Mouse (Mus musculus): ENCODE data around the gene Hnf1a.

The Hnf1a gene

DNA sequence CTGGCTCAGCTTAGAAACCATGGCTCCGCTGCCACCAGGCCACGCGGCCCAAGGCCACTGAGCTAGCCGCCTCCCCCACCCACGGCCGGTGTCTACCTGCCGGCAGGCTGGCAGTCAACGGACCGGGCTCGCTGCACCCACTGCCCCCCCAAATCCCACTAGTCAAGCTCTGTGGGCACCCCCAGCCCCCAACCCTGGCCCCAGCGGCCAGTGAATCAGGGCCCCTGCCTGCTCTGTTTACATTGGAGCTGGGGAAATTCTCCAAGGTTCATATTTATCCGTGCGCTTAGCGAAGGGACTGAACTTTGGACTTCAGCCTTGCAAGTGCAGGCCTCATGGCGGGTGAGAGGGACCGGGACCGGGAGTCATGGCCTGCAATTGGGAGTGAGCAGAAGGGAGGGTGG is at the start of gene Hnf1a:
TSS of gene Hnf1a (minus strand) at position 271 of the 404 bp plus-strand sequence.
- DNase-seq (ENCODE audit: low spot score in 2 of 2), result no peak

DNA sequence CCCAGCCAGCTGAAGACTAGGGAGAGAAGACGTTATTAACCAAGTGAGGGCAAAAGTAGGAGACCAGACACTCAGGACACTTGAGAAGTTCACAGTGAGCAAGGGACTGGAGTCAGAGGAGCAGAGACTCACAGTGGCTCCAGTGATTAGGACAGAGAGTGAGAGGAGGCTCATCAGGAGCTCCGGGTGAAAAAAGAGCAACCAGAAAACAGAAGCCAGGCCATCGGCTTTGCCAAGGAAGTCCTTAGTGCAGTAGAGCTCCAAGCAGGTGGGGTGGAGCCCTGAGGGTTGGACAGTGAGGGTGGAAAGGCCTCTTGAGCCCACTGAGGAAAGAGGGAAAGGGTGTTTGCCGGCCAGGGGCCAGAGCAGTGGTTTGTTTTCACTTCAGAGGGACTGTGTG is 47.9 kb upstream of the Hnf1a start:
- DNase-seq (ENCODE audit: low spot score in 2 of 2), result no peak

DNA sequence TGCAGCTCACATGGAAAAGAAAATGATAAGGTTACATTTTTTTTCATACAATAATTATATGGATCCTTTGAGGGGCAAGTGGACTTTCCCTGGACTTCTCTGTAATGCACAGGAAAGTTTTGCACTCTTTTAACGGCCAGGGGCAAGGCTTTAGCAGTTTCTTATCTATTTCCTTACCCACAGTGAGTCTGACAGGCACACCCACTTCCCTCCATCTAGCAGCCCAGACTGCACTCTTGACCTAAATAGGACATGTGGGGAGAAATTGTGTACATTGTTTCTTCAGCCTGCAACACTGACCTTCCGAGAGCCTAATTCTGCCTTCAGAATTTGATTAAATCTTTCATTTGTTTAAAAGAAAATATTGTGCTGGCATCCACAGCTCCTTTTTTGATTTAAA is 47.4 kb upstream of the Hnf1a start:
- DNase-seq (ENCODE audit: low spot score in 2 of 2), result no peak

DNA sequence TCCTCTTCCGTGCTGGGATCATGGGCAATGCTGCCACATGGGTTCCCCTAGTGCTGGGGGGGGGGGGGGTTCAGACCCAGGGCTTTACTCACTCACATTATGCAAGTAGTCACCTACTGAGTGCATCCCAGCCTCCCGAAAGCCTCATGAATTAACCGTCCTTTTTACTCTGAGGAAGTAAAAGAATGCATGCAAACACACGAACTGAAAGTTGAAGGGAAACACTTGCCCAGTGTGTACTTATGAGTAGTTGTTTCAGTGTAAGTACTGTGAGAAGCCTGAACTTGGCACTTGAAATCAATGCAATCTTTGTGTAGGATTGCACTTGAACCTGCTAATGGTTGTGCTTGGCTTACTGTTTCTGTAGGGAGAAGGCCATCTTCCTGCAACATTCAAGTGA is 44.2 kb upstream of the Hnf1a start:
- DNase-seq (ENCODE audit: low spot score in 2 of 2), result no peak

DNA sequence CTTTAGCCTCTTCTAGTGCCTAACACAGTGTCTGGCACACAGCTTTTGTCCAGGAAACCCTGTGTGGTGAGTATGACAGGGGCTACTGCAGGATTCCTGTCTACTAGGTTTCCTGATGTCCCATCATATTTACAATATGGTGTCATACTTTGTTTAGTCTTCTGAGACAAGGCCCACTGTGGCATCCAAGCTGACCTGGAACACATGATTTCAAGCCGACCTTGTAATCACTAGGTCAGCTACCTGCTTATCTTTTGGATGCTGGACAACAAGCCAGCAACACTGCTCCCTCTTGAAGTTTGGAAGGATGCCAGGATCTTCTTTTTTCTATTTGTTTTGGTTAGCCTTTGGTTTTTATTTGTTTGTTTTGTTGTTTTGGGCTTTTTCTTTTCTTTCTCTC is 43.7 kb upstream of the Hnf1a start:
- no peak for DNase-seq (ENCODE audit: low spot score in 2 of 2)

DNA sequence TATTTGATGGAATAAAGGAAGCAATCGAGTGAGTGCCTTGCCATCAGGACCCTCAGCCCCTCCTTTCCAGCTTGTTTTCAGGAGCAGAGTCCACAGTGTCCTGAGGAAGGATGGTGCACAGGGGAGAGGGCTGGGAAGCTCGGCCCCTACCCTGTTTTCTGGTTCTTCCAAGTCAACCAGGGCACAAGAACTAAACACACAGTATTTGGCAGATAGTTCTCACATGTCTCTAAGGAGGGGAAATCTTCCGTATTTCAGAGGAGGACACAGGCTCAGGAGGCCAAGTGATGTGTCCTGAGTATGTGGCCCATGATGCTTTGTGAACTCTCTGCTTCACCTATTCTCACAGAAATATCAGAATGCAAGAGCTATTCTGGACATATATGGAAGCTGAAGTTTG is 42.5 kb upstream of the Hnf1a start:
- no peak for DNase-seq (ENCODE audit: low spot score in 2 of 2)

DNA sequence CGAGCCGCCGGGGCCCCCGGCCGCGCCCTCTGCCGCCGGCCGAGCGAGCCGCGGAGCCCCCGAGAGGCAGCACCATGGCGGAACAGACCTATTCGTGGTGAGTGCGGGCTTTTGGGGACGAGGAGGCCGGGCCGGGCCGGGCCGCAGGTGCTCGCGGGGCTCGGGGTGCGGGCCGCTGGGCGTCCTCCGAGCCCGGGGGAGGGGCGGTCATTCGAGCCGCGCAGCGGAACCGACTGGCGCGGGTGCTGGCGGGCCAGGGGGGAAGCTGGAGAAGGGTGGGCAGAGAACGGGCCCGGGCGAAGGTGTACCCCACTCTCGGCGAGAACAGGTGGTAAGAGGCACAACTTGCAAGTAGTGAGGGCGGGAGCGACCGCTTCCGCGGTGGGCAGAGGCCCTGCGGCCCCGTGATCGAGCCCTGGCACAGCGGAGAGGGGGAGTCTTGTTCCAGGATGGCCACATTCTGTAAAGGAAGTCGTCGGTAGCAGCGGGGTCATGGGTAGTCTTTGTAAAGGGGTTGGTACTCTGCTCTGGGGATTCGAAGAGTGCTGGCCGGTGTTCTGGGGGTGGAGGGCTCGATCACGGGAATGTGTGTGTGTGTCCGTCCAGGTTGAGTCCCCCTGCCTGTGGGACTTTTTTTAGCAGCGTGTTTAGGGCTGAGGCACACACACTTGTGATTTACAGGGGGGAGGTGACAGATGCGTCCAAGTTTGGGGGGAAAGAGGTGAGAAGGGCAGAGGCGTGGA is 40.8 kb upstream of the Hnf1a start:
- peak; percentile 22 to 43 for DNase-seq (ENCODE audit: low spot score in 2 of 2)

DNA sequence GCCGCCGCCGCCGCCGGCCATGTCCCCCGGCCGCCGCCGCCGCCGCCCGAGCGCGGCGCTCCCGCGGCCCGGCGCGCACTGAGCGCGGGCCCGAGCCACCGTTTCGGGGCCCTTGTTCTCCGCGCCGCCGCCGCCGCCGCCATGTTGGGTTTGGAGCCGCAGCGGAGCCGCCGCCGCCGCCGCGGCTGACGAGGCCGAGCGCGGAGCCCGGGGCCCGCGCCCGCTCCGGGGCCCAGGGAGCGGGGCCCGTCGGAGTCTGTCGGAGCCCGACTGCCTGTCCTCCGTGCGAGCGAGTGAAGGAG is 40.3 kb upstream of the Hnf1a start:
- DNase-seq (ENCODE audit: low spot score in 2 of 2), result no peak

DNA sequence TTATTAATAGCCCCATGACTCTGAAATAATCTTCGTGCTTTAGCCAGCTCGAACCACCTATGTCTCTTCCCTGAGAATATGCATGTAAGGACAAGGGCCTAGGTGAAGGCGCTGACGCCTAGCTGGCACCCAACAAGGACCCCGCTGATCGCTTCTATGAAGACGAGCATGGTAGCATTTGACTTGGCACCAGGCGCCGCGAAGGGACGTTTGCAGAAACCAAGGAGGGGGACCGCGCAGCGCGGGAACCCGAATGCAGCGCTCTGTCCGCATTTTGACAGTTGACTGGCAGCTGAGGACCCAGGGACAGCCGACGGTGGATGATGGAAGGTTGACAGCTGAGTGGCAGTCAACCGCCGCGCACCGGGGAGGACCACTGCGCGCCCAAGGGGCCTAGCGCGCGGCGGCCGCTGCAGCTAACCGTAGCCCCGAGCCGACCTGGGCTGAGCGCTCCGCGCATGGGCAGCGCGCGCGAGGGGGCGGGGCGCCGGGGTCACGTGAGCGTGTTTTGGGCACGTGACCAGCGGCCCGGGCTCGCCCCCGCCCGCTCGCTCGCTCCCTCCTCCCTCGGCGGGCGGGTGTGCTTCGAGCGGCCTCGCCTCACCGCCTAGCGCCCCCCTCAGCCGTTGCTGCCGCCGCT is 39.8 kb upstream of the Hnf1a start, which contains the start of gene Sppl3:
TSS of gene Sppl3 (plus strand) at position 561 of the 640 bp plus-strand sequence.
- DNase-seq (ENCODE audit: low spot score in 2 of 2), result peak; percentile 90 to 95

DNA sequence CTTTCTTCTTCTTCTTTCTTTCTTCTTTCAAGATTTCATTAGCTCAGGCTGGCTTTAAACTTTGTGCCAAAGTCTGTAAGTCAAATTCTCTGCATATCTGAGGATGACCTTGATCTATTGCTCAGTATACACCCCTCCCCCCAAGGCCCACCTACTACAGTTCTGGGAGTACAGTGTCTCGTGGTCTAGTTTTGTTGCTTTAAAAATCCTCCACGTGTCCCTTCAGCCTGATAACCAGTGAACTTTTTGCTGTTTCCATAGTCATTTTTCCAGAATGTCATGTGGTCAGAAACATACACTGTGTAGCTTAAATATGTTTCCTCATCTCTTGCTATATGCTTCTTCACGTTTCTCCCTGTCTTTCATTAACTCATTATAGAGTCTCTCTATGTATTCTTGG is 39.1 kb upstream of the Hnf1a start:
- no peak for DNase-seq (ENCODE audit: low spot score in 2 of 2)

DNA sequence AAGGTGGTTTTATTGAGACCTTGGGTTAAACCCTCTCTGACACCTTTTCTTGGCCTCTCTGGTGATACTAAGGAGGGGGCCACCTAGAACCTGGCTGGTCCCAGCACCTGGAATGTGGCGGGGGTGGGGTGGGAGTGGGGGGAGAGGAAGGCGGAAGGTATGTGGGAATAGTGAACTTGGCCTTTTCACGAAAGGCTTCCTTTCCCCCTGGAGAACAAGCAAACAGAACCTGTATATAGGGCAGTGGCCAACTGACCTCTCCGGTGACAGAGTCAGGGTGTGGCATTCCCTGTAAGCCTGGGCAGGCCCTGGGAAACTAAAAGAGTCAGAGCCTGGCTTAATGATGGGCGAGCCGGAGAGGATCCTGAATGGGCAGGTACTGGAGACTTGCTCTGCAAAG is 38.2 kb upstream of the Hnf1a start:
- no peak for DNase-seq (ENCODE audit: low spot score in 2 of 2)

DNA sequence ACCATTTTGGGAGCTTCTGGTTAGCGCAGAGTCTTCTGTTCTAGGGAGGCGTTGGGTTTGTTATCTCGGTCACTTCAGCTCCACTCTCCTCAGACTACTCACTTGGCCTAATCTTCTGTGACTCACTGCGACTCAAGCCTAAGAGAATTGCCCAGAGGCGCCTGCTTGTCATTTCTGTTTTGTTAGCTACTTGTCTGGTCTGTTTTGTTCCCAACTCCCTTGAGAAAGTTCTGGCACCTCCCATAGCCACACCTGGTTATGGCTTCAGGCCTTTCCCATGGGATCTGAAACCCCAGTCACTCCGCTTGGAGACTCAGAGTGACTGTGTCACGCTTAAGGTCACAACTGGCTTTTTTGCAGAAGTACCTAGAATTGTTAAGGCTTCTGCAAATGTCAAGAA is 37.4 kb upstream of the Hnf1a start:
- no peak for DNase-seq (ENCODE audit: low spot score in 2 of 2)

DNA sequence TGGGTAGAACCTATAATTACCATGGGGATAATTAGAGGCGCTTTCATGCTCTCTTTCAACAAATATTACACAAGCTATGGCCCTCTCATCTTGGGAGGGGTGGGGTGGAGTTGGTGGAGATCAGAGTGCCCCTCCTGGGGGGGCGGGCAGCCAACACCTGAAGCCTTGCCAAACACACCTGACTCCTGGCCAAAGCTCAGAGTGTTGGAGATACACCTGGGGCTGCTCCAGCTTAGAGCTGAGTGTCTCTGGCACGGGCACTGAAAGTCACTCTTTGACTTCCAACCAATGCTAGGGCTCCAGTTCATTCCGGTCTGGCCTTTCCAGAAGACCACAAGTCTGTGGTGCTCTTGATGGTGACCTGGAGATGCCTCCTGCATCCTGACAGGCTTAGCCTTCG is 36.9 kb upstream of the Hnf1a start:
- DNase-seq (ENCODE audit: low spot score in 2 of 2), result no peak

DNA sequence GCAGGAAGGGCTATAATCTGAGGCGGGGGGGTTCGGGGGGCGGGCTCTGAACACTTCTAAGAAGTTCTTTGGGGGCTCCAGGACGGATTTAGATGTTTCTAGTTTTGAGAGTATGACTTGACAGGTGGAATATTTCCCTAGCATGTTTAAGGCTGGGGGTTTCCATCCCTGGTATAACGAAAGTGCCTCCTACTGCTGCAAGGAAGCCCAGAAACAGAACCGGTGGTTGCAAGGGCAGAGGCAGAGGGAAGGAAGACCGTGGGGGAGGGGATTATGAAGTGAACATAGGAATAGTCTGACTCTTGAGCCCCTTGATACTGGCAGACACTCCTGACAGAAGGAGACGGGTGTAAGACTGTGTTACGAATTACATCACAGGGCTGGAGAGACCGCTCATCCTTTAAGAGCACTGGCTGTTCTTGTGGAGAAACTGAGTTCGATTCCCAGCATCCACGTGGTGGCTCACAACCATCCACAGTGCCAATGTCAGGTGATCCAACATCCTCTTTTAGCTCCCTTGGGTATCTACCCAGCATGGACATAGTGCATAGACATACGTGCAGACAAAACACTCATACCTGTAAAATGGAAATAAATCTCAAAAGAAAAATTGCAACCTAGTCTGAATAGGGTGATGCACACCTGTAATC is 32.5 kb upstream of the Hnf1a start:
- no peak for DNase-seq (ENCODE audit: low spot score in 2 of 2)

DNA sequence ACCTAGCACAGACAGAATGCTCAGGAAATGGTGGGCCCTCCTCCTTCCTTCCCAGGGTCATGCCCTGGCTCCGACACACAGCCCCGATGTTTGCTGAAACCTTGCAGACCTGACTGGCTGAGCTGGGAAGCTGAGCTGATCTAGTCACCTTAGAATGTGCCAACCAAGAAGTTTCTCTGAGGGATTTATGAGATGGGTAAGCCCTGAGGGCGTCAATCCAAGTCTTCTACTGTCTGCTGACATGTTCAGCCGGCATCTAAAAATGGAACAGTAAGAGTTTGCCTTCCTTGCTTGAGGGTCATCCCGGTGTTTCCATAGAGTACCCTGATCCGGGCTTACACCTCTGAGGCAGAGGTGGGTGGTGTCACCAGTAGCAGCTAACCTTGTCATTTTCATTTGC is 31.9 kb upstream of the Hnf1a start:
- DNase-seq (ENCODE audit: low spot score in 2 of 2), result no peak

DNA sequence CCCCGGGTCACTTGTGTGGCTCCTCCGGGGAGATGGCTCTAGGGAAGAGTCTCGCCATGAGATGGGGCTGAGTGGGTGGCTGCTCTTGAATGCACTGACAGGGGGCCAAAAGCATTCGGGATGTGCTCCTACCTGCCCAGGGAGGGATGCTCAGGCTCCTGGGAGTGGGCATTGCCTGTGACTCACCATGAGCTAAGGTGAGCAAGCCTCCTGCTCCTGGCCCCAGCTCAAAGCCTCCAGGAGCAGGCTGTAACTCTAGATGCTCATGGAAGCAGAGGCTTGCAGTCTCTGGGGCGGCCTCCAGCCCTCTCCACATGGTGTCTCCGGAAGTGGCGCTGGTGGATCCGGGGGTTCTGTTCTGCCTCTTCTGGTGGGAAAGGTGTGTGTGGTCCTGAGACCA is 30.6 kb upstream of the Hnf1a start:
- no peak for DNase-seq (ENCODE audit: low spot score in 2 of 2)

DNA sequence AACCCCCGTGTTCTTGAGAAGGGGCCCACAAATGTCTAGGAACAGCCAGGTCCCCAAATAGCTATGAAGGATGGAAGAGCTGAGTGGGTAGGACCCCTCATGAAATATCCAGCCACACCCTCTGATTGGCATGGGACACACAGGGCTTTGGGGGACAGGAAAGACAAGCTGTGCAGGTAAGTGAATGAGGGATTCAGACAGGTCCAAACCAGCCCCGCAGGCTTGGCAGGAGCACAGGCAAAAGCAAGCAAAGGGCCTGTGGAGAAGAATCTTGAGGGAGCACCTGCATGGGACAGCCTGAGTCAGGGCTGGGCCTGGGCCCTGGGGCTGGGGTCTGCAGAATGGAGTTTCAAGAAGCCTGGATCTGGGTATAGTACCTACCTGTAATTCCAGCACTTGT is 29.6 kb upstream of the Hnf1a start:
- no peak for DNase-seq (ENCODE audit: low spot score in 2 of 2)

DNA sequence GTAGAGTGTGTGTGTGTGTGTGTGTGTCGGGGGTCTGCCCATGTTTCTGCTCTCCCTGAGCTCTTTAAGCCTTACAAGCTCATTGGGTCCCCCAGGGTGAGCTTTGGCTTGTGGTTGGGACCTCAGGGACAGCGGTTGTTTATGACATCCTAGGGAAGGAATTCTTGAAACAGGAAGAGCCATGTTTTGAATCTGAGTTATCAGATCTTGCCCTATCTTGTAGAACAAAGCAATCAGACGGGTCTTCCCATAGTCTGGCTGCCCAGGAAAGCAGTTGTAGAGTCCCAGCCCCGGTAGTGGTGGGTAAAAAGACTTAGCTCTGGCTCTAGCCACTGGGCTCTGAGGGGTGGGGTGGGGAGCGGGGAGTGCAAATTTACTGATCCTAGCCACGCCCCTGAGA is 26.4 kb upstream of the Hnf1a start:
- DNase-seq (ENCODE audit: low spot score in 2 of 2), result no peak

DNA sequence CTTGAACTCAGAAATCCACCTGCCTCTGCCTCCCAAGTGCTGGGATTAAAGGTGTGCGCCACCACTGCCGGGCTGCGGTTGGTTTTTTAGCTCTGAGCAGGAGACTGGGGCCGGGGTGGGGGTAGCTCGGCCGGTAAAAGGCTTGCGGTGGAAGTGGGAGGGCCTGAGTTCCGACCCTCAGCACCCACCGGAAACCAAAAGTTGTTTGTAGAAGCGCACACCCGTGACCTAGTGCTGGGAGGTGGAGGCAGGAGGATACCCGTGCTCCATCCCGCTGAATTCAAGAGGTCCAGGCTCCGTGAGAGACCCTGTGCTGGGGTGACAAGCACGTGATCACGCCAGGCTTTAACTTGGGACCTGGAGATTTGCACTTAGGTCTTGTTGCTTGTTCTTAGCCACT is 25.6 kb upstream of the Hnf1a start:
- no peak for DNase-seq (ENCODE audit: low spot score in 2 of 2)

DNA sequence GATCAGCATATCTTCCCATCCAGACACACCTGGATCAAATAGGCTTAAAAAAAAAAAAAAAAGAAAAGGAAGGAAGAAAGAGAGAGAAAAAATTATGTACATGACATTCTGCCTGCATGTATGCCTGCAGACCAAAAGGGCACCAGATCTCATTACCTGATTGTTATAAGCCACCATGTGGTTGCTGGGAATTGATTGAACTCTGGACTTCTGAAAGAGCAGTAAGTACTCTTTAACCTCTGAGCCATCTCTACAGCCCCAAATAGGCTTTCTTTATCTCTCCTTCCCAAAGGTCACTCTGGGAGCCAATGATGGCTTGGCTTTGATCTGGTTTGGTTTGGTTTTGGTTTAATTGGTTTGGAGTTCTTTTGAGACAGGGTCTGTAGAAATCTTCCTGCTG is 14.2 kb upstream of the Hnf1a start:
- no peak for DNase-seq (ENCODE audit: low spot score in 2 of 2)

DNA sequence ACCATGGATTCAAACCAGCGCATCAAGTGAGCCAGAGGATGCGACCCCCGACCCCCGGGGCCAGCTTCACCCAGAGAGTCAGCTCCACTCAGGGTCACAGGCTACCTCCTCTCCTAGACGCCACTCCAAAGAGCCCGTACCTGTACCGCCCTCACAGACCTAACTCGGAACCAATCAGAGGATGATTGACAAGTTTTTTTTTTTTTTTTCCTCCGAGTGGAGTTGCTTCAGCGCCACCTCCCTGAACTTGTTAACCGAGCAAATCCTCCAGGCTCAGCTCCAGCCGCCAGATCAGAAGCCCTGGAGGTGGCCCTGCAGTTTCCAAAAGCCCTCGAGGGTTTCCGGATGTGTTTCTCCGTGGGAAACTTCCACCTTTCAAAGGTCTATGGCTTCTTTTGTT is 11.1 kb upstream of the Hnf1a start:
- no peak for DNase-seq (ENCODE audit: low spot score in 2 of 2)

DNA sequence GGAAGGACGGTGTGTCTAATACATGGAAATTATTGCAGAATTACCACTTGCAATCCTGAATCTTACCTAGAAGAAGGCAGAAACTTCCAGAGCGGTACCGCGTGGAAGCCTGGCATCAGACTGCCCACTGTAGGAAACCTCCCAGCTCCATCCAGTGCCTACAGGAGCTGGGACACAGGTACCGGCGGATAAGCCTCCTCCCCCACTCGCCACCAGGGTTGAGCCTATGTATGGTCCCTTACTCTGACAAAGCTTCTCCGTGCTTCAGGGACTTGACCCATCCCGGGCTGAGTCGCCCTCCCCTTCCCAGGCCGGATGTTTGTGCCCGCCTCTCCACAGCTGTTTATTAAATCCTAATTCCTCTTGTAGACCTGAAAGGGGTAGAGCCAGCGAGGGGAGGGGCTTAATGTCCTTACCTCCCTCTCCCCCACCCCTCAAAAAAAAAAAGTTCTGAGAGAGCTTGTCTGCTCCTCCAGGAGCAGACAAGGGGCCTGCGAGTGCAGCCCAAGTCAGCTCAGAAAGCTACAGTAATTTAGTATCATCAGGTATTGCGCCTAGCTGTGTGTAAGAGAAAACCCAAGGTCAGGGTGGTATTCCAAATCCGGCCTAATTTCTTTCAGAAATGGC is 9.3 kb upstream of the Hnf1a start:
- DNase-seq (ENCODE audit: low spot score in 2 of 2), result no peak
